Mouse (Mus musculus) spleen, adult 2 months (tissue): Measurements from ENCODE around the gene Atp6ap1.

Experiments used
- CTCF ChIP-seq: fragments of 200-500 bp; IDR thresholded peaks from 2 replicates; pipeline ENCODE4 v1.5.1; 2011; ENCODE audit warnings: mild to moderate bottlenecking, inconsistent platforms; ENCODE audit not compliant: insufficient read depth, insufficient read length, insufficient replicate concordance; ENCODE audit errors: extremely low read depth
- POLR2A ChIP-seq: fragments of 200-500 bp; IDR thresholded peaks from 2 replicates; pipeline ENCODE4 v1.6.1; 2011; ENCODE audit warnings: low read depth, low read length, inconsistent platforms

DNA sequence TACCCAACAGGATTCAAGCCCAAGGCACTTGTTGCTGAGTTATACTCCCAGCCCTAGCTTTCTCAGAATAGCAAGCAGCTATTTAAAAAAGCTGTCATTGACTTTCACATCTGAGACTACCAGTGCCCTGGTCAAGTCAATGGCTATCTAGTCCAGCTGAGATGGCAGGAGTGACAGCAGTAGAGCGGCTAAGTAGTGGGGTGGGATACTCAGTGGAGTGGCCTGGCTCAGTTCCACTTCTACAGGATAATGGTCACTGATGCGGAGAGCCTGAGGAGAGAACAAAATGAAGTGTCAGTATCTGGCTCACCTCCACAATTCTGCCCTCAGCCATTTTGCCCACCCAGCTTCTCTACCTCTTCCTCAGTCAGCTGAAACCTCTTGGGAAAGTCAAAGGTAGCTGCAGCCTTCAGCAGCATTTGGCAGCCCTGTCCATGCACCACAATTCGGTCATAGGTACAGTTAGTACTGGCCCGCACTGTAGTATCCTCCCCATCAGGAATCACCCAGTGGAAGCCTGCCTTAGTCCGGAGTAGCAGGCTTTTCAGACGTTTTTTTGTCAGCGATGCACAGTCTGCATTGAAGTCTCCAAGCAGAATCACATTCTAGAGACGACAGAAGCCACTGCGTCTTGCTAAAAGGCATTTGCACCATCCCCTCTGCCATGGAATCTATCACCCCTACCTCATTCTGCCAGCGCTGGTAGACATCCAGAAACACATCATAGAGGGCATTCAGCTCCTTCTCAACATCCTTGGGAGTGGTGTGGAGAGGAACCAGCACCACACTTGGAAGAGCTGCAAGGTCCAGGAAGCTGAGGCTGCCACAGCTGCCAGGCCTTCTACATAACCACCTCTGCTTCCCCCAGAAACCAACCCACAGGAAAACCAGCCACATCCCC, 23.2 kb upstream of the Atp6ap1 start:
- TF ChIP-seq CTCF (no peak), POLR2A (no peak)
